Mouse (Mus musculus) CH12.LX (cell line): ENCODE measurements around the gene Fuz. TPM values are rescaled to one million over a fixed set of nuclear protein-coding genes. Genes with fewer than 3 reads are reported as not detected.
A peak's percentile ranks its signal among the peaks of the same experiment; 100 is the strongest.
"Not testable (repeated sequence)": the region's sequence is repeated elsewhere in the genome, so short reads cannot be mapped to it uniquely, and the experiment has no call there.

Source experiments
- DNase-seq: peaks from one replicate; pipeline ENCODE4 v3.0.0-alpha.2; 2013; ENCODE audit errors: extremely low read depth
- H3K27ac ChIP-seq: 2 replicates; pipeline ENCODE4 v1.5.1; 2012; ENCODE audit warnings: low read depth, mild to moderate bottlenecking, control low read depth, moderate library complexity; ENCODE audit not compliant: insufficient read depth
- H3K27me3 ChIP-seq: replicated peaks from 2 replicates; pipeline ENCODE3; 2012; ENCODE audit warnings: inconsistent platforms
- H3K36me3 ChIP-seq, 2 experiments: replicated peaks in 1 of 2; 2 replicates each; pipeline versions ENCODE3 to v1.6.1; 2012; ENCODE audit warnings: inconsistent platforms in 1 of 2, low read length in 1 of 2, mild to moderate bottlenecking in 1 of 2, mixed read lengths in 1 of 2, moderate library complexity in 1 of 2; ENCODE audit not compliant: control insufficient read depth in 1 of 2, insufficient read depth in 1 of 2
- H3K4me1 ChIP-seq, 2 experiments: 2 replicates each; pipeline ENCODE4 v1.6.1; 2012; ENCODE audit warnings: inconsistent platforms in 1 of 2, moderate library complexity in 1 of 2; ENCODE audit not compliant: insufficient read depth in 2 of 2, control insufficient read depth in 1 of 2
- H3K4me2 ChIP-seq: 2 replicates; pipeline ENCODE4 v1.6.1; 2012; ENCODE audit warnings: low read depth, mild to moderate bottlenecking, control low read depth; ENCODE audit not compliant: poor library complexity, insufficient read depth, severe bottlenecking
- H3K4me3 ChIP-seq, 3 experiments: fragments of 150-350 bp in 1 of 3; sonication (generic) in 1 of 3; replicated peaks in 1 of 3; 2 replicates each; pipeline versions ENCODE3 to v1.5.1; 2011 to 2012; ENCODE audit warnings: low read depth in 2 of 3, low read length in 2 of 3, mild to moderate bottlenecking in 2 of 3, moderate library complexity in 2 of 3, control low read depth in 1 of 3, improper control_type of control experiment in 1 of 3, inconsistent platforms in 1 of 3, mixed read lengths in 1 of 3; ENCODE audit not compliant: poor library complexity in 1 of 3
- H3K79me2 ChIP-seq: replicated peaks from 2 replicates; pipeline ENCODE4 v1.6.1; 2012; ENCODE audit warnings: mild to moderate bottlenecking, moderate library complexity; ENCODE audit not compliant: control insufficient read depth, poor library complexity, insufficient read depth, severe bottlenecking; ENCODE audit errors: extremely low read depth
- H3K9ac ChIP-seq: 2 replicates; pipeline ENCODE4 v1.6.1; 2012; ENCODE audit warnings: low read depth, mild to moderate bottlenecking, control low read depth, moderate library complexity; ENCODE audit not compliant: insufficient read depth
- H3K9me3 ChIP-seq: replicated peaks from 2 replicates; pipeline ENCODE3; 2012; ENCODE audit warnings: low read length, inconsistent platforms, mixed read lengths
- CHD2 ChIP-seq: IDR thresholded peaks from 2 replicates; pipeline ENCODE4 v1.6.1; 2011; ENCODE audit warnings: low read length, improper control_type of control experiment
- CTCF ChIP-seq, 2 experiments: IDR thresholded peaks in 1 of 2; conservative IDR thresholded peaks in 1 of 2; 2 replicates each; pipeline ENCODE4 v1.5.1; 2011 to 2012; ENCODE audit warnings: low read depth in 2 of 2, low read length in 2 of 2, improper control_type of control experiment in 1 of 2, inconsistent platforms in 1 of 2, mild to moderate bottlenecking in 1 of 2, moderate library complexity in 1 of 2
- E2F4 ChIP-seq: IDR thresholded peaks from 2 replicates; pipeline ENCODE4 v1.6.1; 2011; ENCODE audit warnings: low read depth, low read length, improper control_type of control experiment; ENCODE audit not compliant: insufficient replicate concordance
- ELF1 ChIP-seq: IDR thresholded peaks from 2 replicates; pipeline ENCODE4 v1.6.1; 2014; ENCODE audit warnings: low read depth, mild to moderate bottlenecking, inconsistent platforms, low read length, improper control_type of control experiment
- GABPA ChIP-seq: IDR thresholded peaks from 2 replicates; pipeline ENCODE4 v1.6.1; 2012; ENCODE audit warnings: low read depth, low read length, improper control_type of control experiment, inconsistent platforms; ENCODE audit not compliant: insufficient replicate concordance
- HCFC1 ChIP-seq: IDR thresholded peaks from 2 replicates; pipeline ENCODE4 v1.6.1; 2012; ENCODE audit warnings: low read depth, mild to moderate bottlenecking, inconsistent platforms, low read length, improper control_type of control experiment
- JUN ChIP-seq: IDR thresholded peaks from 2 replicates; pipeline ENCODE4 v1.6.1; 2011; ENCODE audit warnings: low read depth, mild to moderate bottlenecking, low read length, improper control_type of control experiment, moderate library complexity; ENCODE audit not compliant: insufficient read depth
- KAT2A ChIP-seq: IDR thresholded peaks from 2 replicates; pipeline ENCODE4 v1.6.1; 2012; ENCODE audit warnings: low read length, improper control_type of control experiment, inconsistent platforms; ENCODE audit not compliant: insufficient replicate concordance
- MAFK ChIP-seq: IDR thresholded peaks from 2 replicates; pipeline ENCODE4 v1.6.1; 2011; ENCODE audit warnings: low read length, improper control_type of control experiment; ENCODE audit not compliant: insufficient replicate concordance
- MEF2A ChIP-seq: IDR thresholded peaks from 2 replicates; pipeline ENCODE4 v1.6.1; 2014; ENCODE audit warnings: low read depth, mild to moderate bottlenecking, inconsistent platforms, low read length, improper control_type of control experiment, borderline replicate concordance
- MXI1 ChIP-seq: IDR thresholded peaks from 2 replicates; pipeline ENCODE4 v1.6.1; 2011; ENCODE audit warnings: mild to moderate bottlenecking, low read depth, low read length, improper control_type of control experiment
- MYC ChIP-seq: IDR thresholded peaks from 2 replicates; pipeline ENCODE4 v1.6.1; 2011; ENCODE audit warnings: low read depth, mild to moderate bottlenecking, improper control_type of control experiment, low read length
- PAX5 ChIP-seq: IDR thresholded peaks from 2 replicates; pipeline ENCODE4 v1.6.1; 2012; ENCODE audit warnings: low read length, inconsistent platforms, mixed read lengths
- POLR2A ChIP-seq: IDR thresholded peaks from 2 replicates; pipeline ENCODE4 v1.6.1; 2011; ENCODE audit warnings: low read depth, mild to moderate bottlenecking, improper control_type of control experiment, low read length
- POLR2AphosphoS2 ChIP-seq: IDR thresholded peaks from 2 replicates; pipeline ENCODE4 v1.6.1; 2011; ENCODE audit warnings: low read depth, low read length, improper control_type of control experiment
- UBTF ChIP-seq: IDR thresholded peaks from 2 replicates; pipeline ENCODE4 v1.6.1; 2012; ENCODE audit warnings: low read depth, mild to moderate bottlenecking, inconsistent platforms, low read length, improper control_type of control experiment, moderate library complexity
- ZKSCAN1 ChIP-seq: IDR thresholded peaks from 2 replicates; pipeline ENCODE4 v1.6.1; 2012; ENCODE audit warnings: low read depth, inconsistent platforms, low read length, improper control_type of control experiment, borderline replicate concordance
- dilution Hi-C: fragments of 300-500 bp; cut with MboI; formaldehyde crosslinking; loops from 2 replicates; pipeline ENCODE4 v1.14.3; 2020; ENCODE audit warnings: low sequenced_read_pairs; ENCODE audit not compliant: extremely low pct_unique_long_range_greater_than_20kb, extremely low pct_ligation_motif_present
- in situ Hi-C: fragments of 300-500 bp; cut with MboI; formaldehyde crosslinking; loops from 3 replicates; pipeline ENCODE4 v1.14.3; 2019; ENCODE audit warnings: low sequenced_read_pairs, low pct_ligation_motif_present, low pct_unique_long_range_greater_than_20kb, mixed read lengths
- polyA plus RNA-seq: library from polyadenylated mRNA; unstranded; fragments of >175 nt; gene quantifications from 2 replicates; pipeline ENCODE4 v1.2.1, GENCODE M21; 2012; ENCODE audit warnings: low read depth; ENCODE audit not compliant: insufficient read length
- total RNA-seq, 2 experiments: library from RNA; depleted of rRNA; stranded (reverse); fragments of 300-350 nt in 1 of 2; fragments of >200 nt in 1 of 2; gene quantifications; 2 replicates each; pipeline ENCODE4 v1.2.3; 2012 to 2014

The Fuz gene
- total and polyA plus RNA-seq, 3 experiments, result 16.7 to 17.1 (median 16.9) TPM

DNA sequence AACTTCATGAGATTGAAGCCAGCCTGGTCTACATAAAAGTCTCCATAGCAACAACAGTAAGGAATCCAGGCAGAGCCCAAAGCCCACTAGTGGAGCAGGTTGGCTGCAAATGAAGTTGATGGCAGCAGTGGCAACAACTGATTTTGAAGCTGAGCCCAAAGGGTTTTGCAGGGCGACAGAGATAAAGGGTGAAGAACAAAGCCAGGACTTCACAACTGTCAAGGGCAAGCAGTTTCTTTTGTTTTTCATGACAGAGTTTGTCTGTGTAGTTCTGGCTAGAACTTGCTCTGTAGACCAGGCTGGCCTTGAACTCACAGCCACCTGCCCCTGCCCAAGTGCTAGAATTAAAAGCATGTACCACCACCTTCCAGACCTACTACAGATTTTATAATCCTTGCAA is 24.7 kb upstream of the Fuz start:
- in situ Hi-C loops (no loop called here), dilution Hi-C loops (no loop called here)
- TF ChIP-seq MYC, result no peak
- no peak for TF ChIP-seq MXI1
- TF ChIP-seq MEF2A, result no peak
- TF ChIP-seq ELF1, result no peak
- TF ChIP-seq PAX5, result no peak
- TF ChIP-seq KAT2A, result no peak
- TF ChIP-seq JUN, result no peak
- TF ChIP-seq MAFK, result no peak
- no peak for TF ChIP-seq POLR2AphosphoS2
- TF ChIP-seq E2F4, result no peak
- no peak for TF ChIP-seq POLR2A
- no peak for TF ChIP-seq ZKSCAN1
- no peak for TF ChIP-seq GABPA
- no peak for TF ChIP-seq CHD2
- TF ChIP-seq HCFC1, result no peak
- no peak for TF ChIP-seq UBTF
- Histone ChIP-seq H3K9ac (no peak overlapping the region), H3K27ac (no peak overlapping the region), H3K4me3 (no peak overlapping the region), H3K36me3 (peaks cover 0 to 12% of the 10 kb centered on the region in 2 experiments), H3K4me1 (peaks cover 13 to 23% of the 10 kb centered on the region in 2 experiments), H3K4me2 (no peak overlapping the region), H3K9me3 (no peaks in the 10 kb centered on the region), H3K27me3 (peaks cover 28% of the 10 kb centered on the region), H3K79me2 (no peaks in the 10 kb centered on the region)
- DNase-seq, result no peak

DNA sequence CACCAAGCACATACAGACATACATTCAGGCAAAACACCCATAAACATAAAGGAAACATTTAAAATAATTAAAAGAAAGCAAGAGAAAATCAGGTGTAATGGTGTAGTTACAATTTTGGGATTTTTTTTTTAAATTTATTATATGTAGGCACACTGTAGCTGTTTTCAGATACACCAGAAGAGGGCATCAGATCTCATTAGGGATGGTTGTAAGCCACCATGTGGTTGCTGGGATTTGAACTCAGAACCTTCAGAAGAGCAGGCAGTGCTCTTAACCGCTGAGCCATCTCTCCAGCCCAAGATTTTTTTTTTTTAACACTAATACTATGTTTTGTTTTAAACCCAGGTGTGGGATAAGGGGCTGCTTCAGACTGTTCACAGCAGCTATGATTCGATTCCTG is 24.1 kb upstream of the Fuz start:
- H3K27ac ChIP-seq, H3K4me2 ChIP-seq, H3K4me3 ChIP-seq, DNase-seq, H3K9ac ChIP-seq, H3K9me3 ChIP-seq, in situ Hi-C loops, H3K79me2 ChIP-seq, dilution Hi-C loops: not testable (repeated sequence)
- peaks cover 7 to 18% of the 10 kb centered on the region in 2 experiments; a peak in 3 of 4 replicates for H3K4me1 ChIP-seq
- H3K36me3 ChIP-seq, result peaks cover 0 to 13% of the 10 kb centered on the region in 2 experiments
- TF ChIP-seq CTCF (conservative IDR thresholded peaks at IDR 0.05 in 1 of 2, IDR thresholded peaks at IDR 0.05 in 1 of 2; ENCODE audit: low read depth in 2 of 2, low read length in 2 of 2), result peak in 1 of 2 experiments; percentile 14; a peak in 1 of 4 replicates
- peaks cover 28% of the 10 kb centered on the region for H3K27me3 ChIP-seq
